Comparison of ENCODE assay signal across 8 mouse cellular contexts in genomic region chr14:34310234-34310965, GRCm38 (mm10). TPM values are rescaled to one million over a fixed set of nuclear protein-coding genes. Genes with fewer than 3 reads are reported as not detected.
DNase-seq lines count a peak whose midpoint lies in the region; ATAC-seq lines count a peak whose summit lies in the region.

TSS of gene Shld2 (minus strand) at chr14:34310493.
TSS of gene Glud1 (plus strand) at chr14:34310727.

- no peaks in the 10 kb centered on the region for H3K27me3 ChIP-seq in hindbrain, embryonic 11.5 days (ENCODE audit: control insufficient read depth, insufficient read depth, low read length)

- no peaks in the 10 kb centered on the region for H3K36me3 ChIP-seq in hindbrain, embryonic 11.5 days (ENCODE audit: control insufficient read depth, insufficient read depth, low read length)

- WGBS in hindbrain, embryonic 11.5 days, result under 1% methylated on average over 42 of the region's 100 CpGs

- H3K4me1 ChIP-seq in hindbrain, embryonic 11.5 days (replicated peaks; ENCODE audit: control insufficient read depth, insufficient read depth, low read length), result no peaks in the 10 kb centered on the region

- peak; percentile 60 for DNase-seq in MEL-GATA-1-ER (ENCODE audit: extremely low read depth, low read depth)
- DNase-seq in cerebellum, adult 9-10 months, result peak; percentile 94
- DNase-seq in frontal cortex, adult 2 months (ENCODE audit: extremely low spot score in 1 of 2, low spot score in 1 of 2), result peak; percentile 79 to 89
- peak; percentile 97 for DNase-seq in hindbrain, embryonic 11.5 days (ENCODE audit: low spot score)
- DNase-seq in layer of hippocampus, postnatal 10 days (ENCODE audit: low spot score in 2 of 2), result peak; percentile 89 to 95
- DNase-seq in lung, postnatal 10 days, result peak; percentile 97
- peak; percentile 98 for DNase-seq in ovary, postnatal 36 days (ENCODE audit: low spot score)
- peak; percentile 93 for DNase-seq in thymus, postnatal 25 days

- peak within 1 kb of the TSS; percentile 68 for H3K4me2 ChIP-seq in hindbrain, embryonic 11.5 days (replicated peaks; ENCODE audit: low read depth, low read length)

- peak within 1 kb of the TSS; percentile 70 for H3K4me3 ChIP-seq in hindbrain, embryonic 11.5 days (ENCODE audit: low read depth, low read length)

- peak within 1 kb of the TSS; percentile 90 for H3K9ac ChIP-seq in hindbrain, embryonic 11.5 days (ENCODE audit: low read depth, low read length)

- no peaks in the 10 kb centered on the region for H3K9me3 ChIP-seq in hindbrain, embryonic 11.5 days (ENCODE audit: control insufficient read depth, low read length)

- peak within 1 kb of the TSS; percentile 94 for H3K27ac ChIP-seq in hindbrain, embryonic 11.5 days (ENCODE audit: low read depth, low read length)

- ATAC-seq in hindbrain, embryonic 11.5 days (ENCODE audit: low FRiP score), result peak; percentile 98

RNA-seq across cellular contexts. Expression of gene Shld2, which starts in this region (rescaled TPM):
- polyA plus RNA-seq in frontal cortex, adult 2 months (2012; rRNA removed), result 3.8 and 4.7 TPM in 2 replicates
- polyA plus RNA-seq in hindbrain, embryonic 11.5 days (2014; fragmentation: Nextera tagmentation; extraction: Ambion mirVana), result 7.1 and 8.5 TPM in 2 replicates
- 10 to 100 TPM in 1 of 2 experiments, 1 to 10 TPM in 1; 9.7 to 13.5 TPM for total RNA-seq in layer of hippocampus, postnatal 10 days (2021)

RNA-seq across cellular contexts. Expression of gene Glud1, which starts in this region (rescaled TPM):
- 174 and 196 TPM in 2 replicates for polyA plus RNA-seq in frontal cortex, adult 2 months (2012; rRNA removed)
- 86.0 and 95.1 TPM in 2 replicates for polyA plus RNA-seq in hindbrain, embryonic 11.5 days (2014; fragmentation: Nextera tagmentation; extraction: Ambion mirVana)
- 100 to 1,000 TPM; 408 to 469 TPM for total RNA-seq in layer of hippocampus, postnatal 10 days (2021)

Comparison
In these comparisons a context has a peak if more than half of its experiments do, and no peak if none do; other contexts are left out.
1. Peak in every context shown above with its lines: DNase-seq, ATAC-seq, H3K4me3 ChIP-seq and H3K27ac ChIP-seq.